Mouse (Mus musculus) intestine, embryonic 16.5 days (tissue): Measurements from ENCODE around the gene Iffo1. TPM values are rescaled to one million over a fixed set of nuclear protein-coding genes. Genes with fewer than 3 reads are reported as not detected.

Experiments used
- ATAC-seq: fragments of 200-750 bp; cut with Nextera tagmentation; 2 replicates; pipeline ENCODE4 v1.8.0; 2017; ENCODE audit warnings: moderate TSS enrichment, moderate library complexity
- H3K27ac ChIP-seq: fragments of 300-500 bp; sonication (generic); 2 replicates; pipeline ENCODE4 v1.5.1; 2014; ENCODE audit warnings: mild to moderate bottlenecking, low read length
- H3K27me3 ChIP-seq: fragments of 300-500 bp; sonication (generic); replicated peaks from 2 replicates; pipeline ENCODE4 v1.6.1; 2014; ENCODE audit warnings: low read length, control low read depth, mixed read lengths; ENCODE audit not compliant: control insufficient read depth, insufficient read depth
- H3K36me3 ChIP-seq: fragments of 300-500 bp; sonication (generic); 2 replicates; pipeline ENCODE4 v1.6.1; 2014; ENCODE audit warnings: low read length, control low read depth; ENCODE audit not compliant: control insufficient read depth, insufficient read depth
- H3K4me1 ChIP-seq: fragments of 300-500 bp; sonication (generic); 2 replicates; pipeline ENCODE4 v1.6.1; 2014; ENCODE audit warnings: low read length, control low read depth, mixed read lengths; ENCODE audit not compliant: control insufficient read depth, insufficient read depth
- H3K4me2 ChIP-seq: fragments of 300-500 bp; sonication (generic); 2 replicates; pipeline ENCODE4 v1.6.1; 2014; ENCODE audit warnings: low read depth, low read length, control low read depth
- H3K4me3 ChIP-seq: fragments of 300-500 bp; sonication (generic); 2 replicates; pipeline ENCODE4 v1.5.1; 2014; ENCODE audit warnings: mild to moderate bottlenecking, low read length
- H3K9ac ChIP-seq: fragments of 300-500 bp; sonication (generic); 2 replicates; pipeline ENCODE4 v1.6.1; 2014; ENCODE audit warnings: low read depth, low read length
- H3K9me3 ChIP-seq: fragments of 300-500 bp; sonication (generic); 2 replicates; pipeline ENCODE4 v1.6.1; 2016; ENCODE audit warnings: low read length, control low read depth; ENCODE audit not compliant: control insufficient read depth
- WGBS: fragments of 180-500 bp; shearing (Covaris S2); extraction: QIAGEN DNeasy Blood & Tissue Kit; methylation state at CpG from one replicate; pipeline ENCODE4 v1.1.7; 2014; 5-methylcytosine and 5-hydroxymethylcytosine counted together
- polyA plus RNA-seq: library from polyadenylated mRNA; unstranded; fragments of >200 nt; fragmentation: Nextera tagmentation; extraction: Ambion mirVana; gene quantifications from 2 replicates; pipeline ENCODE4 v1.2.1, GENCODE M21; 2015

Gene Iffo1
- polyA plus RNA-seq, 1 experiment from 2014 or later: 4.5 TPM

DNA sequence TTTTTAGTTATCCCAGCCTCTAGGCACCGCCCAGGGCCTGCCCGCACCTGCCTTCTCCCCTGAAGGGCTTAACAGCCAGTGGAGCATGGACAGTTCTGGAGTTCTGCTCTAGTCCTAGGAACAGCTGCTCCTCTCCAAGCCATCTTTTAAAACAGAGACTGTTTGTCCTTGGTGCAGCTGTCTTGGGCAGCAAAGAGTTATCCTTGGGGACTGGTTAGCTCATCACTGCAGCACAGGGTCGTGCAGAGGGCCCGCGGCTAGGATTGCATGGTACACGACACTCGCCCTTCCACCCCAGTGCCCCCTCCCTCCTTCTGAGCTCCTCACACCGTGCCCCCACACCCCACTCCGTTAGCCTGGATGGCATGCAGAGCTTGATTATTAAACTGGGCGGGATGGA lies 2.3 kb downstream of the Iffo1 start:
- Histone ChIP-seq H3K4me1 (peaks cover 42% of the 10 kb centered on the region), H3K9ac (no peak overlapping the region; the same call in 1 of the 2 replicates), H3K36me3 (0 out of 2 replicates have a peak, but pooled peaks cover 2% of the 10 kb centered on the region), H3K27me3 (no peaks in the 10 kb centered on the region), H3K4me3 (no peak overlapping the region), H3K27ac (0 out of 2 replicates have a peak overlapping the region, but pooled peaks have one; percentile 18), H3K9me3 (no peaks in the 10 kb centered on the region), H3K4me2 (0 out of 2 replicates have a peak overlapping the region, but pooled peaks have one; percentile 75)
- no peak for ATAC-seq
- WGBS: 57% methylated on average over 10 of the region's 10 CpGs

DNA sequence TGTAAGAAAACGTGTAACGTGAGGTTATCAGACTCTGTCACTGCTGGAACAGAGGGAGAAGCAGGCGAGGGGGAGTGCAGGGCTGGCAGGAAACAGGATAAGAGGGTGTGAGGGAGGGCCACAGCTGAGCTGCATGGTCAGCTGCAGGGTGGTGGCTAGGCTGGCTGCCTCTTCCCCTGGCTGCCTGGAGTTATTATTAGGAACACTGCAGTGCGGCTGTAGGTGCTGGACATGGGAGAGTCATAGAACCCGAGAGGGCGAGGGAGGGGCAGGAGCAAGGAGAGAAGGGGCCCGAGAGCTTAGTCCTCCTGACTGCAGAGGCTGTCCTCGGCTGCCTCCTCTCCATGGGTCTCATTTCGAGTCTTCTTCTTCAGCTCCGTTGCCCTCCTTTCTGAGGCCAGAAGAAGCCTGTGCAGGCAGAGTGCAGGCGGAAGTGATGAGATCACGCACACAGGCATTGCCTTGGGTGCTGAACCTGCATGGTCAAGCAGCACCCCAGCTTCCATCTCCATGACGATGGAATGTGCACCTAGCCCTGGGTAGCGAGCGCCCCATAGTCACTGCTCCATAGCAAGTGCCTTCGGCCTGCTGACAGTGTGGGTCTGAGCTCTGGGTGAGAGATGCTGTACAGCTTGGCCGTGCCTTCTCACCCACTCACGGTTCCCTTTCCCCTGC lies 3.3 kb downstream of the Iffo1 start:
- no peaks in the 10 kb centered on the region for H3K27me3 ChIP-seq
- 61% methylated on average over 18 of the region's 18 CpGs for WGBS
- H3K4me3 ChIP-seq: no peak overlapping the region
- no peaks in the 10 kb centered on the region for H3K9me3 ChIP-seq
- H3K36me3 ChIP-seq: no peaks in the 10 kb centered on the region
- no peak overlapping the region for H3K27ac ChIP-seq
- no peak overlapping the region for H3K4me2 ChIP-seq
- H3K9ac ChIP-seq: peak overlapping the region; percentile 35
- peaks cover 42% of the 10 kb centered on the region for H3K4me1 ChIP-seq
- no peak for ATAC-seq

DNA sequence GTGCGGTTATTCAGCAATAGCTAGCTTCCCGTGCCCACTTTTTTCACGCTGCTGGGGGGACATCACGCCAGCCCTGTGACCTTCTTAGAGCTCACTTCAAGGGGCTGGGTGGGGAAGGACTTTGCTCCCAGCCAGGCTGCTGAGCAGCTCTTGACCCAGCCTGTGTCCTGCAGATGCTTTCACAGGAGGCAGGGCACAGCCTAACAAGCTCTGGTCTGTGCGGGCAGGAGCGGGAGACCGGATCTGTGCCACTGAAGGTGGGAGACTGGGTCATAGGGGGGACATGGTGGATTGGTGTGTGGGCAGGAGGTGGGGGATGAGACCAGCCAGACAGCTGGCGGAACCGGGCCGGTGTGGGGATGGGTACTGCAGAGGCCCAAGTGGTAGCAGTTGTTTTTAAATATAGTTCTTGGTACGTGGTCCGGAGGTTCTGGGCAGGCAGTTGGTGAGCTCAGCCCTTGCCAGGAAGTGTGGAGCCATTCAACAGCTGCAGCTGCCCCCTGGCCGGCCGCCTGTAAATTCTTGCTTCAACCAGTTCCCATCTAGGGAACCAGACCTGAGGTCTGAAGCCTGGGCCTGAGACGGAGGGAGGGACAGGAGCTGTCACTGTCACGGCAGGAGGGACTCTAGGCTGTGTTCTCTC lies 4.0 kb downstream of the Iffo1 start:
- Histone ChIP-seq H3K4me1 (peaks cover 42% of the 10 kb centered on the region), H3K27ac (0 out of 2 replicates have a peak overlapping the region, but pooled peaks have one; percentile 5), H3K36me3 (no peaks in the 10 kb centered on the region), H3K9ac (peak overlapping the region; percentile 35; the same call in 1 of the 2 replicates), H3K4me2 (no peak overlapping the region), H3K9me3 (no peaks in the 10 kb centered on the region), H3K27me3 (no peaks in the 10 kb centered on the region), H3K4me3 (no peak overlapping the region)
- no peak for ATAC-seq
- 68% methylated on average over 16 of the region's 16 CpGs for WGBS

DNA sequence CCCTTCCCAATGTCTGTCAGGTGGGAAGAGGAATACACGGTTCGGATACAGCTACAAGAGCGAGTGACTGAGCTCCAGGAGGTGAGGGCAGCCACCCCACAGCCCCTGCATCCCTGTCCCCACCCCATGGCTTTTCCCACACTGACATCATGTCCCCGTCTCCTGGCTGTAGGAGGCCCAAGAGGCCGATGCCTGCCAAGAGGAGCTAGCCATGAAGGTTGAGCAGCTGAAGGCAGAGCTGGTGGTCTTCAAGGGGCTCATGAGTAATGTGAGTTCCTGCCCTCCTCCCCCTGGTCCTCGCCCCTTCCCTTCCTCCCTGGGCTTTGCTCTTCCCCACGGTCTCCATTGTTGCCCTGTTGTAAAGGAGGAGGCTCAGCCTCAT lies 4.5 kb downstream of the Iffo1 start:
- Histone ChIP-seq H3K4me2 (no peak overlapping the region), H3K36me3 (no peaks in the 10 kb centered on the region), H3K9me3 (no peaks in the 10 kb centered on the region), H3K4me1 (peaks cover 42% of the 10 kb centered on the region), H3K4me3 (no peak overlapping the region), H3K27me3 (no peaks in the 10 kb centered on the region), H3K9ac (no peak overlapping the region), H3K27ac (0 out of 2 replicates have a peak overlapping the region, but pooled peaks have one; percentile 1)
- no peak for ATAC-seq
- WGBS: 70% methylated on average over 7 of the region's 7 CpGs

DNA sequence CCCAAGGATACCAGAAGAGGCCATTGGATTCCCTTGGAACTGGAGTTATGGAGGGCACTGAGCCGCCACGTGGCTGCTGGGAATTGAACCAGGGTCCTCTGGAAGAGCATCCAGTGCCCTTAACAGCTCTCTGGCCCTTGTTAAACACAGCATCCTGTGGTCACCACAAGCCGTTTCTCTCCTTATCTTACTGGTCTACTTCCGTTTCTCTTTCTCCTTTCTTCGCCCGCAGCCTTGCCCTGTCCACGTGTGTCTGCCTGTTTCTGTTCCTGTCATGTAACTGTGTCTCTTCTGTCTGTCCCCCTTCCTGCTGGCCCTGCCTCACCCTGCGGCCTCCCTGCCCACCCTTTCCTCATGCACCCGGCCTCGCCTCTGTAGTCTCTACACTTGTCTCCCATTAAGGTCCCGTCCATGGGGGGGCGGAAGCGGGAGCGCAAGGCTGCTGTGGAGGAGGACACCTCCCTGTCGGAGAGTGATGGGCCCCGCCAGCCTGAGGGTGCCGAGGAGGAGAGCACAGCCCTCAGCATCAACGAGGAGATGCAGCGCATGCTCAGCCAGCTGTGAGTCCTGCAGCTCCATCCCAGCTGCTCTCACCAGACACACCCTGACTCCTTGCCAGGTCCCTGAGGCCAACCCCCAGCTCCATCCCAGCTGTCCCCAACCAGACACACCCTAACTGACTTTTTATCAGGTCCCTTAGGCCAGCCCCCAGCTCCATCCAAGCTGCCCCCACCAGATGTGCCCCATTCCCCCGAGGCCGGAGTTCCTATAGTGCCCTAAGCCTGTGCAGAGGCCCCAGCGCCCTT lies 7.4 kb downstream of the Iffo1 start:
- Histone ChIP-seq H3K4me2 (no peak overlapping the region), H3K4me1 (peaks cover 15% of the 10 kb centered on the region), H3K27ac (no peak overlapping the region), H3K27me3 (no peaks in the 10 kb centered on the region), H3K9me3 (no peaks in the 10 kb centered on the region), H3K4me3 (no peak overlapping the region), H3K9ac (no peak overlapping the region), H3K36me3 (no peaks in the 10 kb centered on the region)
- 79% methylated on average over 22 of the region's 22 CpGs for WGBS
- ATAC-seq: no peak

DNA sequence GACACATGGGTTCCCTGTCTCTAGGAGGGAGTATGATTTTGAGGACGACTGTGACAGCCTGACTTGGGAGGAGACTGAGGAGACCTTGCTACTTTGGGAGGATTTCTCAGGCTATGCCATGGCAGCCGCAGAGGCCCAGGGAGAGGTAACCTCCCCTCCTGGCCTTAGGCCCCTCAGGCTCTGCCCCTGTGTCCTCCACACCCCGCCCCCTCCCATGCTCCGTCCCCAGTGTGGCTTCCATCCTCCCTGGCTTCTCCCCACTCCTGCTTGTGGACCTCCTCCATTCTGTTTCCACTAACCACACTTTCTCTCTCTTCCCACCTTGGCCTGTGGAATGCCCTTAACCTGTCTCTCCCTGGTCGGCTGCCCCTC lies 8.0 kb downstream of the Iffo1 start:
- Histone ChIP-seq H3K27ac (no peak overlapping the region), H3K4me1 (peaks cover 12% of the 10 kb centered on the region), H3K4me2 (no peak overlapping the region), H3K4me3 (no peak overlapping the region), H3K36me3 (no peaks in the 10 kb centered on the region), H3K27me3 (no peaks in the 10 kb centered on the region), H3K9me3 (no peaks in the 10 kb centered on the region), H3K9ac (no peak overlapping the region)
- 83% methylated on average over 5 of the region's 5 CpGs for WGBS
- ATAC-seq: no peak

DNA sequence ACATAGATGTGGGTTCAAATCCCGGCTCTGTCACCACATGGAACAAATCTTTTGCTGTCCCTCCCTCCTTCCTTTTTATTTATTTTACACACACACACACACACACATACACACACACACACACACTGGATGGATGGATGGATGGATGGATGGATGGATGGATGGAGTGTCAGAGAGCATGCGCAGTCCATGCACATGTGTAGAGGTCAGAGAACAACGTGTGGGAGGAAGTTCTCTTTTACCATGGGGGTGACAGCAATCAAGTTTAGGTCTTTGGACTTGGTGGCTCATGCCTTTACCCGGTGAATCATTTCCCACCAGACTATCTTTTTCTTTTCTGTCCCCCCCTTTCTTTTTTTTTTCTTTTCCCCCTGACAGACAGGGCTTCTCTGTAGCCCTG lies 8.6 kb downstream of the Iffo1 start:
- no peak for ATAC-seq
- H3K27me3 ChIP-seq: no peaks in the 10 kb centered on the region

DNA sequence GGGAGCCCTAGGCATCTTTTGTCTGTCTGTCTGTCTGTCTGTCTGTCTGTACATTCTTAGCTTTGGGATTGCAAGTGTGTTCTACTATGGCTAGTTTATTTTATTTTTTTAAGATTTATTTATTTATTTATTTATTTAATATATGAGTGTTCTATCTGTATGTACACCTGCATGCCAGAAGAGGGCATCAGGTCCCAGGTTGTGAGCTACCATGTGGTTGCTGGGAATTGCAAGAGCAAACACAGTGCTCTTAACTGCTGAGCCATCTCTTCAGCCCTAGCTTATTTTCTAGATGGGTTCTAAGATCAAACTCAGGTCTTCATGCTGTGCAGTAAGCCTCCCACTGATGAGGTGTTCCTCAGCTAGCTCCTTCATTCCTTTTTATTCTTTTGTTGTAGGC lies 9.5 kb downstream of the Iffo1 start:
- no peak for ATAC-seq
- H3K9ac ChIP-seq: no peak overlapping the region

More for the DNA sequence above, 8.6 kb downstream of the Iffo1 start:
- Histone ChIP-seq H3K4me1 (peaks cover 10% of the 10 kb centered on the region), H3K9ac (no peak overlapping the region), H3K27ac (no peak overlapping the region), H3K4me3 (no peak overlapping the region), H3K36me3 (peaks cover 4% of the 10 kb centered on the region; the same call in 1 of the 2 replicates), H3K4me2 (no peak overlapping the region), H3K9me3 (no peaks in the 10 kb centered on the region)
- 88% methylated on average over 4 of the region's 4 CpGs for WGBS

DNA sequence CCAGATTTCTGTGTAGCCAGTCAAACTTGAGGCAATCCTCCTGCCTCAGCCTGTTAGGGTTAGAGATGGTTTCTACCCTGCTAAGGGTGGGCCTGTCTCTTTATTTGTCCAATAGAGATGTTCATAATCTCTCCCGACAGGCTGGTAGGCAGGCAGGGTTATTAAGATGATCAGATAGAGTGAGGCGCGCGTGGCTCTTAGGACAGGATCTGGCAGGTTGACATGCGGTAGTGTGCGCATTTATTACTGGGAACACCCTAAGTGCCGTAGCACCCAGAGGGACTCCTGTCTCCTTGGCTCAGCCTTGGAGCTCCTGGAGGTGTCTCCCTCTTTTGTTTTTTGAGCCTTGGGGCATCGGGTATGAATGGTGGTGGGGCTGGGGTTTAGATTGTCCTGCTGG lies 10.2 kb downstream of the Iffo1 start:
- H3K4me2 ChIP-seq: no peak overlapping the region
- no peak overlapping the region for H3K9ac ChIP-seq
- H3K4me1 ChIP-seq: no peaks in the 10 kb centered on the region
- H3K27me3 ChIP-seq: no peaks in the 10 kb centered on the region
- 72% methylated on average over 8 of the region's 8 CpGs for WGBS
- no peaks in the 10 kb centered on the region for H3K9me3 ChIP-seq
- peak; percentile 21; the same call in 1 of the 2 replicates for ATAC-seq
- no peak overlapping the region for H3K4me3 ChIP-seq
- no peak overlapping the region for H3K27ac ChIP-seq
- H3K36me3 ChIP-seq: peaks cover 7% of the 10 kb centered on the region

More for the DNA sequence above, 9.5 kb downstream of the Iffo1 start:
- Histone ChIP-seq H3K36me3 (peaks cover 7% of the 10 kb centered on the region; the same call in 1 of the 2 replicates), H3K27ac (no peak overlapping the region), H3K4me1 (peaks cover 1% of the 10 kb centered on the region; the same call in 1 of the 2 replicates), H3K4me2 (no peak overlapping the region), H3K4me3 (no peak overlapping the region), H3K9me3 (no peaks in the 10 kb centered on the region), H3K27me3 (no peaks in the 10 kb centered on the region)
